Mouse (Mus musculus) hematopoietic stem cell, adult 5-6 weeks (primary cell): ENCODE measurements around the gene Hoxa13. TPM values are rescaled to one million over a fixed set of nuclear protein-coding genes. Genes with fewer than 3 reads are reported as not detected.

Source experiments
- ATAC-seq, 2 experiments: fragments of 125-278 bp in 1 of 2; replicated peaks in 1 of 2; 2 replicates each; pipeline ENCODE4 v1.8.0; 2016 to 2017; ENCODE audit warnings: inconsistent platforms in 2 of 2, mild to moderate bottlenecking in 2 of 2, moderate number of reproducible peaks in 2 of 2, low read depth in 1 of 2, moderate TSS enrichment in 1 of 2; ENCODE audit not compliant: low FRiP score in 2 of 2, poor library complexity in 2 of 2, severe bottlenecking in 2 of 2, insufficient read depth in 1 of 2, low TSS enrichment in 1 of 2
- total RNA-seq: library from RNA; stranded (forward); fragments of 172-1452, 232-1000 nt; gene quantifications from 2 replicates; pipeline ENCODE4 v1.2.3, GENCODE M21; 2017

Gene Hoxa13
- total RNA-seq, 1 experiment from 2014 or later, result not detected

GRCm38 (mm10) chr6:52273656-52274280, 13.1 kb upstream of the Hoxa13 start:
- ATAC-seq, result peak; percentile 22 to 27; a peak in 2 of 4 replicates

GRCm38 (mm10) chr6:52272766-52273655, 12.3 kb upstream of the Hoxa13 start:
- no peak for ATAC-seq

GRCm38 (mm10) chr6:52270494-52271480, 10.1 kb upstream of the Hoxa13 start:
- ATAC-seq, result peak; percentile 33 to 49; a peak in 2 of 4 replicates

GRCm38 (mm10) chr6:52268756-52269155, 8.1 kb upstream of the Hoxa13 start:
- no peak for ATAC-seq

GRCm38 (mm10) chr6:52268341-52268740, 7.7 kb upstream of the Hoxa13 start:
- no peak for ATAC-seq

- no peak for ATAC-seq
Observed at GRCm38 (mm10) chr6:52267691-52268090, 7.0 kb upstream of the Hoxa13 start.

- ATAC-seq, result no peak
Observed at GRCm38 (mm10) chr6:52267221-52267620, 6.5 kb upstream of the Hoxa13 start.

- ATAC-seq, result no peak
Observed at GRCm38 (mm10) chr6:52266666-52266985, 5.9 kb upstream of the Hoxa13 start.

- no peak for ATAC-seq
Observed at GRCm38 (mm10) chr6:52265913-52266665, 5.4 kb upstream of the Hoxa13 start.

- ATAC-seq, result no peak
Observed at GRCm38 (mm10) chr6:52265306-52265912, 4.7 kb upstream of the Hoxa13 start.

- no peak for ATAC-seq
Observed at GRCm38 (mm10) chr6:52264106-52264790, 3.6 kb upstream of the Hoxa13 start.

- ATAC-seq, result no peak
Observed at GRCm38 (mm10) chr6:52263321-52263585, 2.6 kb upstream of the Hoxa13 start.

- ATAC-seq, result no peak
Observed at GRCm38 (mm10) chr6:52262463-52263320, 2.0 kb upstream of the Hoxa13 start.

- no peak for ATAC-seq
Observed at GRCm38 (mm10) chr6:52261751-52262462, 1.2 kb upstream of the Hoxa13 start.

GRCm38 (mm10) chr6:52259811-52260261, 844 bp downstream of the Hoxa13 start:
- no peak; a peak in 1 of 4 replicates for ATAC-seq
